Mouse (Mus musculus) mouse embryonic stem cell (cell line): ENCODE results near the gene Ric3.
"Not testable (repeated sequence)": the region's sequence is repeated elsewhere in the genome, so short reads cannot be mapped to it uniquely, and the experiment has no call there.

Source experiments
- in situ Hi-C, 2 experiments: fragments of 300-500 bp; cut with MboI; formaldehyde crosslinking; loops; 1 replicate in 1 of 2; 3 replicates in 1 of 2; pipeline ENCODE4 v1.14.3; 2019 to 2020; ENCODE audit warnings: low sequenced_read_pairs in 2 of 2, low pct_unique_long_range_greater_than_20kb in 1 of 2, mixed read lengths in 1 of 2; ENCODE audit not compliant: unreplicated experiment in 1 of 2

The Ric3 gene

GRCm38 (mm10) chr7:109083113-109083812 is at the start of gene Ric3:
Gene Ric3, minus strand, starts transcription at chr7:109083331.
- in situ Hi-C loops, result no loop called here

- in situ Hi-C loops, result loop anchor here (25.0 kb wide), 1 partner anchor 306 kb away; the partner anchor contains the start of gene Stk33 (in 2 of the 2)
Measured at GRCm38 (mm10) chr7:109131565-109131964, 48.4 kb upstream of the Ric3 start.

GRCm38 (mm10) chr7:109129946-109130686 is 47.0 kb upstream of the Ric3 start:
- in situ Hi-C loops, result loop anchor here (25.0 kb wide), 1 partner anchor 307 kb away; the partner anchor contains the start of gene Stk33 (in 2 of the 2)

- in situ Hi-C loops, result loop anchor here (25.0 kb wide), 1 partner anchor 308 kb away; the partner anchor contains the start of gene Stk33 (in 2 of the 2)
Measured at GRCm38 (mm10) chr7:109129442-109129841, 46.3 kb upstream of the Ric3 start.

- in situ Hi-C loops, result no loop called here
Measured at GRCm38 (mm10) chr7:109115929-109116328, 32.8 kb upstream of the Ric3 start.

- in situ Hi-C loops, result not testable (repeated sequence)
Measured at GRCm38 (mm10) chr7:109115488-109115887, 32.4 kb upstream of the Ric3 start.

- in situ Hi-C loops, result no loop called here
Measured at GRCm38 (mm10) chr7:109114950-109115349, 31.8 kb upstream of the Ric3 start.

- in situ Hi-C loops, result no loop called here
Measured at GRCm38 (mm10) chr7:109111000-109111399, 27.9 kb upstream of the Ric3 start.

GRCm38 (mm10) chr7:109104894-109105293 is 21.8 kb upstream of the Ric3 start:
- in situ Hi-C loops, result no loop called here

GRCm38 (mm10) chr7:109101167-109101566 is 18.0 kb upstream of the Ric3 start:
- in situ Hi-C loops, result no loop called here

GRCm38 (mm10) chr7:109098145-109099018 is 15.3 kb upstream of the Ric3 start:
- in situ Hi-C loops, result no loop called here

GRCm38 (mm10) chr7:109097203-109097602 is 14.1 kb upstream of the Ric3 start:
- in situ Hi-C loops, result no loop called here

GRCm38 (mm10) chr7:109096618-109097017 is 13.5 kb upstream of the Ric3 start:
- in situ Hi-C loops, result no loop called here

GRCm38 (mm10) chr7:109094294-109094693 is 11.2 kb upstream of the Ric3 start:
- in situ Hi-C loops, result no loop called here

- in situ Hi-C loops, result not testable (repeated sequence)
Measured at GRCm38 (mm10) chr7:109091316-109091715, 8.2 kb upstream of the Ric3 start.

- in situ Hi-C loops, result no loop called here
Measured at GRCm38 (mm10) chr7:109086946-109087345, 3.8 kb upstream of the Ric3 start.

GRCm38 (mm10) chr7:109083813-109084184 is 668 bp upstream of the Ric3 start:
- in situ Hi-C loops, result no loop called here

- in situ Hi-C loops, result no loop called here
Measured at GRCm38 (mm10) chr7:109082269-109083112, 640 bp downstream of the Ric3 start.
